Mouse (Mus musculus): ENCODE results near the gene Fkrp. TPM values are rescaled to one million over a fixed set of nuclear protein-coding genes. Genes with fewer than 3 reads are reported as not detected.
A peak's percentile ranks its signal among the peaks of the same experiment; 100 is the strongest.

The Fkrp gene
- polyA plus RNA-seq, 1 experiment from 2014 or later = 24.0 TPM

GRCm38 (mm10) chr7:16783758-16784415, 32.6 kb downstream of the Fkrp start:
- Histone ChIP-seq H3K36me3 (ENCODE audit: poor library complexity, severe bottlenecking) (peaks cover 4% of the 10 kb centered on the region; the same call in 1 of the 2 replicates), H3K9me3 (replicated peaks) (no peaks in the 10 kb centered on the region), H3K4me3 (peak overlapping the region; percentile 60), H3K9ac (peak overlapping the region; percentile 79), H3K4me1 (peaks cover 44% of the 10 kb centered on the region), H3K4me2 (peak overlapping the region; percentile 100), H3K27ac (no peak overlapping the region), H3K27me3 (peaks cover 3% of the 10 kb centered on the region; the same call in 1 of the 2 replicates)
- 40% methylated on average over 17 of the region's 17 CpGs for WGBS
- ATAC-seq = no peak

GRCm38 (mm10) chr7:16783224-16783688, 33.3 kb downstream of the Fkrp start:
- no peak overlapping the region for H3K27ac ChIP-seq
- H3K27me3 ChIP-seq = peaks cover 3% of the 10 kb centered on the region; the same call in 1 of the 2 replicates
- no peak for ATAC-seq
- peak overlapping the region; percentile 79 for H3K9ac ChIP-seq
- peak overlapping the region; percentile 60 for H3K4me3 ChIP-seq
- H3K36me3 ChIP-seq (ENCODE audit: poor library complexity, severe bottlenecking) = peaks cover 4% of the 10 kb centered on the region; the same call in 1 of the 2 replicates
- peaks cover 44% of the 10 kb centered on the region for H3K4me1 ChIP-seq
- no peaks in the 10 kb centered on the region for H3K9me3 ChIP-seq (replicated peaks)
- WGBS = 20% methylated on average over 10 of the region's 10 CpGs
- H3K4me2 ChIP-seq = peak overlapping the region; percentile 100

GRCm38 (mm10) chr7:16782555-16783125, 33.9 kb downstream of the Fkrp start:
- peaks cover 44% of the 10 kb centered on the region for H3K4me1 ChIP-seq
- peaks cover 3% of the 10 kb centered on the region; the same call in 1 of the 2 replicates for H3K27me3 ChIP-seq
- ATAC-seq = no peak
- peak overlapping the region; percentile 100 for H3K4me2 ChIP-seq
- no peak overlapping the region for H3K27ac ChIP-seq
- H3K9me3 ChIP-seq (replicated peaks) = no peaks in the 10 kb centered on the region
- WGBS = 4% methylated on average over 11 of the region's 11 CpGs
- H3K9ac ChIP-seq = peak overlapping the region; percentile 79
- H3K36me3 ChIP-seq (ENCODE audit: poor library complexity, severe bottlenecking) = peaks cover 4% of the 10 kb centered on the region; the same call in 1 of the 2 replicates
- H3K4me3 ChIP-seq = peak overlapping the region; percentile 60

- Histone ChIP-seq H3K27ac (no peak overlapping the region), H3K4me2 (peak overlapping the region; percentile 100), H3K4me3 (peak overlapping the region; percentile 60), H3K9ac (peak overlapping the region; percentile 79), H3K27me3 (peaks cover 3% of the 10 kb centered on the region; the same call in 1 of the 2 replicates), H3K36me3 (ENCODE audit: poor library complexity, severe bottlenecking) (peaks cover 4% of the 10 kb centered on the region; the same call in 1 of the 2 replicates), H3K9me3 (replicated peaks) (no peaks in the 10 kb centered on the region), H3K4me1 (peaks cover 44% of the 10 kb centered on the region)
- peak; percentile 22; the same call in 1 of the 2 replicates for ATAC-seq
- under 1% methylated on average over 47 of the region's 60 CpGs for WGBS
Observed at GRCm38 (mm10) chr7:16781816-16782554, 34.5 kb downstream of the Fkrp start.

- Histone ChIP-seq H3K9ac (peak overlapping the region; percentile 79), H3K27ac (peak overlapping the region; percentile 51; the same call in 1 of the 2 replicates), H3K36me3 (ENCODE audit: poor library complexity, severe bottlenecking) (peaks cover under 1% of the 10 kb centered on the region; the same call in 1 of the 2 replicates), H3K4me2 (peak overlapping the region; percentile 100), H3K9me3 (replicated peaks) (no peaks in the 10 kb centered on the region), H3K27me3 (peaks cover 3% of the 10 kb centered on the region; the same call in 1 of the 2 replicates), H3K4me3 (peak overlapping the region; percentile 60), H3K4me1 (peaks cover 44% of the 10 kb centered on the region)
- peak; percentile 5; the same call in 1 of the 2 replicates for ATAC-seq
- 1% methylated on average over 10 of the region's 10 CpGs for WGBS
Observed at GRCm38 (mm10) chr7:16781555-16781815, 35.0 kb downstream of the Fkrp start.

- peak within 1 kb of the TSS; percentile 60 for H3K4me3 ChIP-seq
- peaks cover 3% of the 10 kb centered on the region; the same call in 1 of the 2 replicates for H3K27me3 ChIP-seq
- H3K9ac ChIP-seq = peak within 1 kb of the TSS; percentile 79
- H3K9me3 ChIP-seq (replicated peaks) = no peaks in the 10 kb centered on the region
- H3K4me1 ChIP-seq = peaks cover 44% of the 10 kb centered on the region
- H3K36me3 ChIP-seq (ENCODE audit: poor library complexity, severe bottlenecking) = no peaks in the 10 kb centered on the region
- peak; percentile 82 for ATAC-seq
- 3% methylated on average over 34 of the region's 34 CpGs for WGBS
- peak within 1 kb of the TSS; percentile 100 for H3K4me2 ChIP-seq
- H3K27ac ChIP-seq = peak within 1 kb of the TSS; percentile 51; the same call in 1 of the 2 replicates
Observed at GRCm38 (mm10) chr7:16780825-16781554, 35.5 kb downstream of the Fkrp start, which contains the start of gene Slc1a5. TSS of gene Slc1a5 (plus strand) at chr7:16781340.

- no peak overlapping the region for H3K4me2 ChIP-seq
- H3K4me3 ChIP-seq = no peak overlapping the region
- ATAC-seq = no peak
- WGBS = 73% methylated on average over 5 of the region's 5 CpGs
- H3K27me3 ChIP-seq = peaks cover 3% of the 10 kb centered on the region; the same call in 1 of the 2 replicates
- H3K9me3 ChIP-seq (replicated peaks) = no peaks in the 10 kb centered on the region
- no peak overlapping the region for H3K9ac ChIP-seq
- H3K36me3 ChIP-seq (ENCODE audit: poor library complexity, severe bottlenecking) = no peaks in the 10 kb centered on the region
- H3K27ac ChIP-seq = no peak overlapping the region
- H3K4me1 ChIP-seq = peaks cover 44% of the 10 kb centered on the region
Observed at GRCm38 (mm10) chr7:16780076-16780475, 36.5 kb downstream of the Fkrp start.

- Histone ChIP-seq H3K9ac (no peak overlapping the region), H3K4me3 (no peak overlapping the region), H3K27ac (no peak overlapping the region), H3K27me3 (no peaks in the 10 kb centered on the region), H3K4me1 (peaks cover 3% of the 10 kb centered on the region), H3K9me3 (replicated peaks) (peaks cover 6% of the 10 kb centered on the region; the same call in 1 of the 2 replicates), H3K36me3 (ENCODE audit: poor library complexity, severe bottlenecking) (no peaks in the 10 kb centered on the region), H3K4me2 (no peak overlapping the region)
- 67% methylated on average over 5 of the region's 5 CpGs for WGBS
- no peak for ATAC-seq
Observed at GRCm38 (mm10) chr7:16775888-16776287, 40.6 kb downstream of the Fkrp start.

GRCm38 (mm10) chr7:16766443-16766842, 50.1 kb downstream of the Fkrp start:
- no peak overlapping the region for H3K4me3 ChIP-seq
- no peaks in the 10 kb centered on the region for H3K27me3 ChIP-seq
- H3K4me1 ChIP-seq = no peaks in the 10 kb centered on the region
- WGBS = 23% methylated on average over 2 of the region's 2 CpGs
- no peak overlapping the region for H3K9ac ChIP-seq
- no peak overlapping the region for H3K27ac ChIP-seq
- no peak overlapping the region for H3K4me2 ChIP-seq
- H3K36me3 ChIP-seq (ENCODE audit: poor library complexity, severe bottlenecking) = no peaks in the 10 kb centered on the region
- no peak for ATAC-seq
- peaks cover 3% of the 10 kb centered on the region; the same call in 1 of the 2 replicates for H3K9me3 ChIP-seq (replicated peaks)

GRCm38 (mm10) chr7:16763463-16764218, 52.9 kb downstream of the Fkrp start:
- 86% methylated on average over 7 of the region's 7 CpGs for WGBS
- no peak overlapping the region for H3K27ac ChIP-seq
- no peaks in the 10 kb centered on the region for H3K4me1 ChIP-seq
- H3K9ac ChIP-seq = no peak overlapping the region
- no peak for ATAC-seq
- H3K36me3 ChIP-seq (ENCODE audit: poor library complexity, severe bottlenecking) = no peaks in the 10 kb centered on the region
- H3K4me3 ChIP-seq = no peak overlapping the region
- H3K27me3 ChIP-seq = no peaks in the 10 kb centered on the region
- no peaks in the 10 kb centered on the region for H3K9me3 ChIP-seq (replicated peaks)
- no peak overlapping the region for H3K4me2 ChIP-seq

- H3K4me1 ChIP-seq = no peaks in the 10 kb centered on the region
- H3K4me3 ChIP-seq = no peak overlapping the region
- ATAC-seq = no peak
- no peaks in the 10 kb centered on the region for H3K36me3 ChIP-seq (ENCODE audit: poor library complexity, severe bottlenecking)
- WGBS = 51% methylated on average over 5 of the region's 5 CpGs
- no peaks in the 10 kb centered on the region for H3K27me3 ChIP-seq
- H3K9me3 ChIP-seq (replicated peaks) = no peaks in the 10 kb centered on the region
- H3K4me2 ChIP-seq = no peak overlapping the region
- H3K27ac ChIP-seq = no peak overlapping the region
- H3K9ac ChIP-seq = no peak overlapping the region
Observed at GRCm38 (mm10) chr7:16761630-16762029, 54.9 kb downstream of the Fkrp start.

Measured in forebrain, embryonic 13.5 days (tissue).